Mouse (Mus musculus) heart, postnatal 10 days (tissue): Measurements from ENCODE around the gene Cbx7. TPM values are rescaled to one million over a fixed set of nuclear protein-coding genes. Genes with fewer than 3 reads are reported as not detected.
"Not testable (repeated sequence)": the region's sequence is repeated elsewhere in the genome, so short reads cannot be mapped to it uniquely, and the experiment has no call there.

ENCODE experiments used
- DNase-seq, 2 experiments: peaks; one replicate each; pipeline ENCODE4 v3.0.0; 2021
- intact Hi-C: fragments of 180-260 bp; cut with DNase I; formaldehyde crosslinking; loops from one replicate; pipeline ENCODE4 v1.15.1; 2025
- total RNA-seq, 2 experiments: library from RNA; stranded (reverse); gene quantifications; 2 replicates each; pipeline ENCODE4 v1.2.3; 2021

The Cbx7 gene
- total RNA-seq, 2 experiments from 2014 or later: 3.0 to 3.8 TPM

GRCm38 (mm10) chr15:79952504-79953231 is 18.3 kb downstream of the Cbx7 start:
- intact Hi-C loops: no loop called here
- DNase-seq: peak; percentile 45 to 60

- peak; percentile 59 to 76 for DNase-seq
- intact Hi-C loops: loop anchor here (2.0 kb wide), 1 partner anchor 53 kb away; no protein-coding TSS in a partner anchor
These were observed 19.0 kb downstream of the Cbx7 start for GRCm38 (mm10) chr15:79951730-79952503.

GRCm38 (mm10) chr15:79951226-79951625 is 19.7 kb downstream of the Cbx7 start:
- intact Hi-C loops: loop anchor here (2.0 kb wide), 1 partner anchor 54 kb away; no protein-coding TSS in a partner anchor

DNA sequence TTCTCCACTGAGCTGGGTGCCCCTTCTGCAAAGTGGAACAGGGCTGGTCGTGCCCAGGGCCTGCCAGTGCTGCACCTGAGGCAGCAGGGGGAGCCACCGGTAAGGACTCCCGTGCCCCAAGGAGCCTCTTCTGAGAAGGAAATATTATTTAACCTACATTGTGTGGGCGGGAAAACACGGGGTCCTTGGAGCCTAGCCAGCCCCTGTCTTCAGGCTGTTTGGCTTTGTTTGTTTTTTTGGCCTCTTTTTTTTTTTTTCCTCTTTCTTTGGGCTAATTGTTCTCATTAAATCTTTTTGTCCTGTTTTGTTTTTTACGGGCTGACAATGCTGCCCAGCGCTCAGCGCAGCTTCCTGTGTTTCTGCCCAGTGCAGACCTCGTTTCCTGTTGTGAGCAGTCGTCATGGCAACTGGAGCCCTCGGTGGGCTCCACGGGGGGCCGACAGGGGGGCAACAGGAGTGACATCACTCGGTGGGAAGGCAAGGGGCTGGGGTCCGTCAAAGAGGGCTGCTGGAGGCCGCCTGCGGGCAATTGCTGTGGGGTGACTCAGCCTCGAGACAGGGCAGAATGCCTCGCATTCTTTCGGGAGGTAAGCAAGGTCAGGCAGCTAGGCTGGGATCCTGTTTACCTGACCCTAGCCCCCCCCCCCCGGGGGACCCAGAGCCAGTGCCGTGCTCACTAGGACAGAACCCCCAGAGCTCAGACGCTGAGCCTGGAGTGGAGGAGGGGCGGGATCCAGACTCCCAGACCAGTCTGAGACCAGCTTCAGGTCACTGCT is 20.5 kb downstream of the Cbx7 start:
- DNase-seq: peak; percentile 71 to 72
- intact Hi-C loops: loop anchor here (2.0 kb wide), 1 partner anchor 54 kb away; no protein-coding TSS in a partner anchor

More at GRCm38 (mm10) chr15:79951226-79951625, 19.7 kb downstream of the Cbx7 start:
- no peak for DNase-seq

DNA sequence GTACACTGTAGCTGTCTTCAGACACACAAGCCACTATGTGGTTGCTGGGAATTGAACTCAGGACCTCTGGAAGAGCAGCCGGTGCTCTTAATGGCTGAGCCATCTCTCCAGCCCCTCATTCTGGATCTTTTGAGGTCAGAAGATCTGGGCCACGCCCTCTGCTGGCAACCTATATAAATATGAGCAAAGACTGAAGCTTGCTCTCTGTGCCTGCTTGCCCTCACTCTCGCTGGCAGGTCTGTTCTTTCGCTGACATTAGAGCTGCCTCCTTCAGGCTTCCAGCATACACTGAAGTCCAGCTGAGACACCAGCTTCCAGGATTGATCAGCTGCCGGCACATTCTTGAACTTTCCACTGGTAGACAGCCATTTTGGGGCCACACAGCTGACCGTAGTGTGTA is 23.2 kb downstream of the Cbx7 start:
- intact Hi-C loops: loop anchor here (2.0 to 10.0 kb wide), 3 partner anchors 119 to 317 kb away; partner anchors contain the start of gene Rps19bp1
- DNase-seq: no peak

DNA sequence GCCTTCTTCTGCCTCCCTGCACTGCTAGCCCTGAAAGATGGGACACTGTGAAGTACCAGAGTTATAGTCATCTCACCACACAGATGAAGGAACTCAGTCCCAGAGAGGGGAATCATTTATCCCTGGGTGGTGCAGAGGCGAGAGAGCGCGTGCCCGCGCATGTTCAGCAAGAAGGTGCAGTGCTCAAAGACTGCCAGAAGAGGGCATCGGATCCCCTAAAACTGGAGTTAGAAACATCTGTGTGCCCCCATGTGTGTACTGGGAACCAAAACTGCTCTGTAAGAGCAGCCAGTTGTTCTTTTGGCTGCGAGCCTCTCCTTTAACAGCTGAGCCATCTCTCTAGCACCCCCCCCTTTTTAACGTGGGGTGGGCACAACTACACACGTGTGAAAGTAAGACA is 24.1 kb downstream of the Cbx7 start:
- intact Hi-C loops: loop anchor here (1.0 to 10.0 kb wide), 4 partner anchors 120 to 318 kb away; partner anchors contain the start of gene Rps19bp1
- peak in 1 of 2 experiments; percentile 56 for DNase-seq

DNA sequence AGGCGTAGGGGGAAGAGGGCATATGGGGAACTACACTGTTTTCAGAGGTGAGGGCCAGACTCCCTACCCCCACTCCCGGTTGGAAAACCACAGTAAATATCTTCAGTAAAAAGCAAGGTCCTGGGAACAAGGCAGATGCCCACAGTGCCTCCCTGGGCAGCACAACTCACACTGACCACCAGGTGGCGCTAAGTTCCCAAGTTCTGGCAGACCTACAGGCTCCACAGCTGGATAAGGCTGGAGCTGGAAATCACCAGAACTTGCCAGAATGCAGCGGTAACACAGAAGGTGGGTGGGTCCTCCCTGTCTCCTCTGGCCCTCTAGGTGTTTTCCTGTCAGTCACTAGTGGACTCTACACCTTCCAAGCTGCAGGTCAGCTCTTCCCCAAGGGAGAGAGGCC is 24.9 kb downstream of the Cbx7 start:
- intact Hi-C loops: loop anchor here (1.0 to 10.0 kb wide), 4 partner anchors 121 to 319 kb away; partner anchors contain the start of gene Rps19bp1
- DNase-seq: peak; percentile 91 to 96

DNA sequence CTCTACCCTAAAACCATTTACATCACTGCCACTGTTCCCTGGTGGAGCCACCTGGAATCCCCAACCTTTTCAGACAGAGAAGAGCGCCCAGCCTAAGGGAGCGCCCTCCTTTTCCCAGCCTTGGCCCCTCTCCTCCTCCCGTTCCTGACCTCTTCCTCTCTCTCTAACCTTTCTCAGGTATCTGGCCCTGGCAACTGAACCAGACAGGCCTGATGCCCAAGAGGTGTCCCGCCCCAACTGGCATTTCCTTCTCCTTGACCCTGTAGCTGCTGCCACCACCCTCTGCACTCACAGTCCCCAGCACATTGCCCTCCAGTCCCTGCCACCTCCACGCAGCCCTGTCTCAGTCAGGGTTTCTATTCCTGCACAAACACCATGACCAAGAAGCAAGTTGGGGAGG is 26.0 kb downstream of the Cbx7 start:
- DNase-seq: no peak
- intact Hi-C loops: loop anchor here (10.0 kb wide), 2 partner anchors 280 to 320 kb away; partner anchors contain the start of gene Rps19bp1

GRCm38 (mm10) chr15:79943584-79943983 is 27.3 kb downstream of the Cbx7 start:
- DNase-seq: no peak
- intact Hi-C loops: loop anchor here (10.0 kb wide), 2 partner anchors 281 to 321 kb away; partner anchors contain the start of gene Rps19bp1

- intact Hi-C loops: loop anchor here (10.0 kb wide), 2 partner anchors 282 to 322 kb away; partner anchors contain the start of gene Rps19bp1
- no peak for DNase-seq
These were observed 28.4 kb downstream of the Cbx7 start for GRCm38 (mm10) chr15:79942541-79942940.

- intact Hi-C loops: loop anchor here (2.0 to 10.0 kb wide), 3 partner anchors 188 to 324 kb away; partner anchors contain the start of gene Rps19bp1
- DNase-seq: peak in 1 of 2 experiments; percentile 61
These were observed 30.0 kb downstream of the Cbx7 start for GRCm38 (mm10) chr15:79940932-79941331.

DNA sequence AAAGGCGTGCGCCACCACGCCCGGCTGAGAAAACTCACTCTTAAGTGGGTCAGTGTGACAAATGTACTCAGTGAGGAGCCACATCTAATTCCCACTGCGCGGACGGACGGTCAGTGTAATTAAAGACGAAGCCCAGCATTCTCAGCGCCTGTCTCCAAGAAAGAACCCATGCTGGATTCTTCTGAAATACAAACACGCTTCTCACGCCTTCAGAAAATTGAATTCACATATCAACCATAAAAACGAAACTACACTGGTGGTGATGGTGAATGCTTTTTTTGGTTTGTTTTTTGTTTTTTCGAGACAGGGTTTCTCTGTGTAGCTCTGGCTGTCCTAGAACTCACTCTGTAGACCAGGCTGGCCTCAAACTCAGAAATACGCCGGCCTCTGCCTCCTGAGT is 31.0 kb downstream of the Cbx7 start:
- intact Hi-C loops: loop anchor here (2.0 to 10.0 kb wide), 3 partner anchors 187 to 325 kb away; partner anchors contain the start of gene Rps19bp1
- no peak for DNase-seq

GRCm38 (mm10) chr15:79939501-79939900 is 31.4 kb downstream of the Cbx7 start:
- DNase-seq, intact Hi-C loops: not testable (repeated sequence)

DNA sequence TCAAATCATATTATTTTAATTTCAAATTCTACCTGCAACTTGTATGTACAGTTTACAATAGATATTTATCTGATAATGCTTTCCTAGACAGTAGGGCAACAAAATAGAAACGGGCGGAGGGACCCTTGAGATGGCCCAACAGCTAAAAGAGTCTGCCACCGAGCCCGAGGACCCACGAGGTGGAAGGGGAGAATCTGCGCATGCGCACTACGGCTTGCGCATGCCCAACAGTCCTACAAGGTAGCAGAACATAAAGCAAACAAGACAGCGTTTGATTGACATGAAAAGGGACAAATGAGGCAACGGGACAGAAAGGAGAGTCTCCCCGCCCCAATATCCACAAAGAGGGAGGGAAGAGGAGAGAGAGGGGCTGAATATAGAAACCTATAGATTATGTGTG is 31.9 kb downstream of the Cbx7 start:
- intact Hi-C loops: no loop called here
- no peak for DNase-seq

DNA sequence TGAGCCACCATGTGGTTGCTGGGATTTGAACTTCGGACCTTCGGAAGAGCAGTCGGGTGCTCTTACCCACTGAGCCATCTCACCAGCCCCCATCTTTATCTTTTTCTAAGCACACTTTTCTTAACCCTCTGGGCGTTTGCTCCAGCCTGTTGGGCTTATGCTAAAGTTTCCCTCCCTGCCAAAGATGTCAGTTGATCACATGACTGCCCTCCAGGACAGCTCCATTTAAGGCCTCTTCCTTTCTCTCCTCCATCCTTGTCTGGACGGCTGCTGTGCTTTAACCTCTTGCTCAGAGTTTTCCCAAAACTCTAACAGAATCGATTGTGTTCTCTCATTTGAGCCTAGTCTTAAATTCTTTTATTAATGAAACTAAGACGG is 34.6 kb downstream of the Cbx7 start:
- intact Hi-C loops: no loop called here
- DNase-seq: no peak

DNA sequence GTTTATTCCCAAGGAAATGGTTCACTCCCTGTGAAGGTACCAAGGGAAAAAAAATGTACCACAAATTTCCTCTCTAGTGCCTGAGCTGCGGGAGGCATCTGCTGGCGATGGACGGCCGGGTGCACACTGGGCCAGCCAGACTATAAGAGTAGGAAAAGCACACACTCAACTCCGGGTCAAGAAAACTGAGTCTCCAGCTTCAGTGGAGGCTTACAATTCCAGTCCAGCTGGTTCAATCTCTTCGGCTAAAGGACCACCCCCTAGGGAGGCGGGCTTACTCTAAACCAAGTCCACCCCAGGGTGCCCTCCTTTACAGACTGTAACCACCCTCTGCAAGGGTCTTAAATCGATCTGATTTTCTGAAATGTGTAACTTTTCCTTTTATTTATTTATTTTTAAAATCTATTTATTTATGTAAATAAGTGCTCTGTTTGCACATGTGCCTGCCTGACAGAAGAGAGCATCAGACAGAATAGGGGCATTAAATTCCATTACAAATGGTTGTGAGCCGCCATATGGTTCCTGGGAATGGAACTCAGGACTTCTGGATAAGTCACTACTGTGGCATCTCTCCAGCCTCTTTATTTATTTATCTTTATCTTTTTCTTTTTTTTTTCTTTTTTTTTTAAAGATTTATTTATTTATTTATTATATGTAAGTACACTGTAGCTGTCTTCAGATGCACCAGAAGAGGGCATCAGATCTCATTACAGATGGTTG is 35.1 kb downstream of the Cbx7 start:
- DNase-seq: no peak
- intact Hi-C loops: no loop called here

DNA sequence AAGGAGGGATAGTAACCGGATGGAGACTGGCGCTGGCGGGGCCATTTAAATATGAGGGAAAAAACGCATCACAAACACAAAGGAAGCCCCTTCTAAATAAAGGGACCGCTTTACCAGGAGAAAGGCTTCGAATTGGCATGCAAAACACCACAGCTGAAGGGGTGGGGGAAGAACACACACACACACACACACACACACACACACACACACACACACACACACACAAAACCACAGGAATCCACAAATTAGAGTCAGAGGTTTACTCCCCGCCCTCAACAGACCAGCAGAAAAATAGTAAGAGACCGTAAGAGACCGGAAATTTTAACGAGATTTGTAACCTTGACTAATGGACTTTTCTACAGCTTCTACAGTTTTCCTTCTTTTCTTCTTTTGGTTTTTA is 36.1 kb downstream of the Cbx7 start:
- intact Hi-C loops: no loop called here
- no peak for DNase-seq

DNA sequence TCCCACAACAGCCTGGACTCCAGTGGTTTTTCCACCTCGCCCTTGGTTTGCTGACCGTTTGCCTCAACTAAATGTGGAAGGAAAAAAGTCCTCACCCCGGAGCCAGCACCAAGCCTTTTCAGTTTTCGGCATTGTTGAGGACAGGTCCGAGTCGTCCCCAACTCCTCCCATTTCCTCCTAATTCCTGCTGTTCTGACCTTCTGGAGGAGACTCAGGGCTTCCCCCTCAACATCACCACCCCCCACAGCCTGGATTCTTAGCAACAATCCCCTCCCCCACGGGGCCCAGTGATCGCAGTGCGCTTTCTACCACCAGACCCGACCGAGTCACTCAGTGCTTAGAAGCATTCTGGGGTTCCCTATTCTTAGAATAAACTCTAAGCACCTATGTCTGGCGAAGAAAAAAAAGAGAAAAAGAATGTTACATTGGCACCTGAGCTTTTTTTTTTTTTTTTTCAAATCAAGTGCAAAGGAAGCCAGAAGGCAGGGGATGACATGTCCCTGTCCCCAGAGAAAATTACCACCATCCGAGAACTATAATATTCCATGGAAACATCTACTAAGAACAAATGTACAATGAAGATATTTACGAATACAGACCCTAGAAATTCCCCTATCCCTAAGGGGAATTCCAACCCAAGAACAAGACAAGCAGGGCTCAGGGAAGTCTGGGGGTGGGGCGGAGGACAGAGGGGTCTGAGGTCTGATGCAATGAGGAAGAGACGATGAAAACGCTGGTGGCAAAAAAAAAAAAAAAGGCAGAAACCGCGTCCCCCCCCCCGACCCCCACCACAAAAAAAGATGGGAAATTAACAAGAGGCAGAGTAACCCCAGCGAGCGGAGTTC is 37.0 kb downstream of the Cbx7 start:
- intact Hi-C loops: no loop called here
- no peak for DNase-seq
